Mouse (Mus musculus) ES-Bruce4 (cell line): ENCODE results near the gene Fto.

ENCODE experiments used
- CTCF ChIP-seq: IDR thresholded peaks from one replicate; pipeline ENCODE4 v1.8.1; 2011; ENCODE audit warnings: low read depth, low read length
- POLR2A ChIP-seq: IDR thresholded peaks from one replicate; pipeline ENCODE4 v1.8.1; 2011; ENCODE audit warnings: low read length; ENCODE audit not compliant: insufficient read depth

GRCm38 (mm10) chr8:91390369-91391020, 77.2 kb downstream of the Fto start:
- TF ChIP-seq POLR2A, result no peak
- no peak for TF ChIP-seq CTCF
